Mouse (Mus musculus) limb, embryonic 10.5 days (tissue): ENCODE data around the gene Tiam2. TPM values are rescaled to one million over a fixed set of nuclear protein-coding genes. Genes with fewer than 3 reads are reported as not detected.
"Not testable (repeated sequence)": the region's sequence is repeated elsewhere in the genome, so short reads cannot be mapped to it uniquely, and the experiment has no call there.

Experiments
- DNase-seq: peaks from one replicate; pipeline ENCODE4 v3.0.0-alpha.2; 2017; ENCODE audit warnings: low spot score
- H3K27ac ChIP-seq: fragments of 300-500 bp; sonication (generic); 2 replicates; pipeline ENCODE4 v1.5.1; 2016; ENCODE audit warnings: mild to moderate bottlenecking
- H3K27me3 ChIP-seq: fragments of 300-500 bp; sonication (generic); 2 replicates; pipeline ENCODE4 v1.6.1; 2016; ENCODE audit warnings: low read depth, mild to moderate bottlenecking; ENCODE audit not compliant: poor library complexity, severe bottlenecking
- H3K36me3 ChIP-seq: fragments of 300-500 bp; sonication (generic); 2 replicates; pipeline ENCODE4 v1.6.1; 2016; ENCODE audit warnings: mild to moderate bottlenecking, moderate library complexity
- H3K4me1 ChIP-seq: fragments of 300-500 bp; sonication (generic); 2 replicates; pipeline ENCODE4 v1.6.1; 2016
- H3K4me3 ChIP-seq: fragments of 300-500 bp; sonication (generic); 2 replicates; pipeline ENCODE4 v1.5.1; 2016; ENCODE audit warnings: mild to moderate bottlenecking, moderate library complexity
- H3K9me3 ChIP-seq: fragments of 300-500 bp; sonication (generic); replicated peaks from 2 replicates; pipeline ENCODE4 v1.6.1; 2016; ENCODE audit warnings: mild to moderate bottlenecking
- WGBS: fragments of 180-500 bp; shearing (Covaris S2); methylation state at CpG from one replicate; pipeline ENCODE4 v1.1.7; 2016; 5-methylcytosine and 5-hydroxymethylcytosine counted together
- polyA plus RNA-seq: library from polyadenylated mRNA; unstranded; fragments of >200 nt; fragmentation: Nextera tagmentation; extraction: Ambion mirVana; gene quantifications from 2 replicates; pipeline ENCODE4 v1.2.1, GENCODE M21; 2016

Tiam2 gene
- polyA plus RNA-seq, 1 experiment from 2014 or later = 6.3 TPM

DNA sequence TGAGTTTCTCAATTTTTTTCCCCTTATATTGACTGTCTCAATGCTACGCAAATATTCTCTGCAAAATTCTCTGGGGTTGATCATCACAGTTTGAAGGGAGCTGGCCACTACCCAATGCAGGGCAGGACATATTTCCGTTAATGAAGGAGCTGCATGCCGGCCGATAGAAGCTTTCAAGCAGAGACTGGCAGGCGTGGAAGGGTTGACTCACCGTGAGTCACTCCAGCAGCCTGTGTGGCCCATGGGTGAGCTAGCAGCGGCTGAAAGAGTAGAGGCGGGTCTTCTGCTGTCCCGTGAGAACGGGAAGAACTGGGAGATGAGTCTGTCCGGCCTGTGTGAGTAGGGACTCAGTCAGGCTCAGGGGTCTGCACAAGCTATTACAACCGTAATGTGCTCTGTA is 23.6 kb downstream of the Tiam2 start:
- no peak overlapping the region for H3K27ac ChIP-seq
- H3K9me3 ChIP-seq = no peaks in the 10 kb centered on the region
- no peak overlapping the region for H3K4me3 ChIP-seq
- H3K27me3 ChIP-seq = no peaks in the 10 kb centered on the region
- 81% methylated on average over 12 of the region's 12 CpGs for WGBS
- H3K36me3 ChIP-seq = no peaks in the 10 kb centered on the region
- DNase-seq = no peak
- peaks cover 29% of the 10 kb centered on the region for H3K4me1 ChIP-seq

DNA sequence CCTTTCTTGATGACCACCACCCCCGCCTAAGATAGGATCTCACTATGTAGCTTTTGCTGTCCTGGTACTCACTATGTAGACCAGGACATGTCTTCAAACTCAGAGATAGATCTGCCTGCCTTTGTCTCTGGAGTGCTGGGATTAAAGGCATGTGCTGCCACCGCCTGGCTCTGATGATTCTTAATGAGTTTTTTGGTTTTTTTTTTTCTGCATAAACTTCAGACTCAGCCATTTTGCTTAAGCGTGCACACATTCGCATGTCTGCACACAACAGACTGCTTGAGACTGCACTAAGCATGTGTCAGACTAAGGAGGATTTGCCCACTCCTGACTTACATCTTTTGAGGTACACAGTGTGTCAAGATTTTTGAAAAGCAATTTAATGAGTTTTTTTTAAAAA is 24.0 kb downstream of the Tiam2 start:
- no peaks in the 10 kb centered on the region for H3K9me3 ChIP-seq

DNA sequence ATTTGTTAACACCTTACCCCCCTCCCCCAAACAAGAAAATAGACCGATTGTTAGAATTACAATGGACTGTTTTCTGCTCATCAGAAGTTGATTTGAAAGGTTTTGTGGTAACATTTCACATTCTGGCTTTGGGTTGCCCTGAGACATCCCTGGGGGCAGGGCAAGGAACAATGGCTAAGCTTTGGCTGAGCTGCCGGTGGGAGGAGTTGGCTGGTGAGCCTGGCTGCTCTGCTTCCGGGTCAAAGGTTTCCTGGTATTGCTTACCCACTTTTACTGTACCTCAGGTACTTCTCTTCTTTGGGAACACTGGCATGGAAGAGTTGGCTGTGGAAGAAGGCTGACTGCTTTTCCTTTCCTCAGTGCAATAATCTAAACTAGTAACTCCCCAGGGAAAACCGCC is 25.3 kb downstream of the Tiam2 start:
- H3K36me3 ChIP-seq = no peaks in the 10 kb centered on the region
- 79% methylated on average over 4 of the region's 4 CpGs for WGBS
- no peaks in the 10 kb centered on the region for H3K9me3 ChIP-seq
- H3K4me1 ChIP-seq = peaks cover 17% of the 10 kb centered on the region
- H3K4me3 ChIP-seq = no peak overlapping the region
- DNase-seq = no peak
- H3K27me3 ChIP-seq = no peaks in the 10 kb centered on the region
- H3K27ac ChIP-seq = no peak overlapping the region

More for the DNA sequence above, 24.0 kb downstream of the Tiam2 start:
- Histone ChIP-seq H3K4me1 (peaks cover 29% of the 10 kb centered on the region), H3K4me3 (no peak overlapping the region), H3K27ac (no peak overlapping the region), H3K36me3 (no peaks in the 10 kb centered on the region), H3K27me3 (no peaks in the 10 kb centered on the region)
- WGBS = 89% methylated on average over 4 of the region's 4 CpGs
- no peak for DNase-seq

DNA sequence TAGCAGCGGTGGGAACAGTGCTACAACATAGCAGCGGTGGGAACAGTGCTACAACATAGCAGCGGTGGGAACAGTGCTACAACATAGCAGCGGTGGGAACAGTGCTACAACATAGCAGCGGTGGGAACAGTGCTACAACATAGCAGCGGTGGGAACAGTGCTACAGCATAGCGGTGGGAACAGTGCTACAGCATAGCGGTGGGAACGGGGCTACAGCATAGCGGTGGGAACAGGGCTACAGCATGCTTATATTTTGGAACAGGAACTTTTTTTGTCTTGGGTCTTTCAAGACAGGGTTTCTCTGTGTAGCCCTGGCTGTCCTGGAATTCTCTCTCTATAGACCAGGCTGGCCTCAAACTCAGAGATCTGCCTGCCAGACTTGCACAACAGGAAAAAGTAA is 26.8 kb downstream of the Tiam2 start:
- peaks cover 19% of the 10 kb centered on the region for H3K4me1 ChIP-seq
- DNase-seq, H3K27me3 ChIP-seq, H3K27ac ChIP-seq, H3K4me3 ChIP-seq, H3K36me3 ChIP-seq, H3K9me3 ChIP-seq: not testable (repeated sequence)
- 97% methylated on average over 10 of the region's 10 CpGs for WGBS

DNA sequence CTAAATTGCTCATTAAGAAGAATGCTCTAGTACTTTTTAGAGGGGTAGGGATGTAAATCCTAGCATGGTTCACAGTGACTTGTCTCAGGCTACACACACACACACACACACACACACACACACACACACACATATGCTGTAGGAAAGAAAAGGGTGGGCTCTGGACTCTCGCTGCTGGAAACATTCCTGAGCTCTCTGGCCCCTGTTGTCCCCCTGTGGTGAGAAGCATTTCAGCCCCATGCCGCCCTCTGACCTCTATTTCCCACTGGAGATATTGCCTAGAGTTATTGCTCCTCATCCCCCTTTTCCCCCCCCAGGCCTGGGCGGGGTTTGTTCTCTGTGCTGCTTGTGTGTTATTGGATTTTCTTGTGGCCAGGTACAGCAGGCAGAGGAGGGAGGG is 28.5 kb downstream of the Tiam2 start:
- Histone ChIP-seq H3K27me3 (no peaks in the 10 kb centered on the region), H3K27ac (no peak overlapping the region), H3K36me3 (no peaks in the 10 kb centered on the region), H3K9me3 (no peaks in the 10 kb centered on the region), H3K4me1 (peaks cover 21% of the 10 kb centered on the region), H3K4me3 (no peak overlapping the region)
- DNase-seq = peak; percentile 34
- 45% methylated on average over 3 of the region's 3 CpGs for WGBS

DNA sequence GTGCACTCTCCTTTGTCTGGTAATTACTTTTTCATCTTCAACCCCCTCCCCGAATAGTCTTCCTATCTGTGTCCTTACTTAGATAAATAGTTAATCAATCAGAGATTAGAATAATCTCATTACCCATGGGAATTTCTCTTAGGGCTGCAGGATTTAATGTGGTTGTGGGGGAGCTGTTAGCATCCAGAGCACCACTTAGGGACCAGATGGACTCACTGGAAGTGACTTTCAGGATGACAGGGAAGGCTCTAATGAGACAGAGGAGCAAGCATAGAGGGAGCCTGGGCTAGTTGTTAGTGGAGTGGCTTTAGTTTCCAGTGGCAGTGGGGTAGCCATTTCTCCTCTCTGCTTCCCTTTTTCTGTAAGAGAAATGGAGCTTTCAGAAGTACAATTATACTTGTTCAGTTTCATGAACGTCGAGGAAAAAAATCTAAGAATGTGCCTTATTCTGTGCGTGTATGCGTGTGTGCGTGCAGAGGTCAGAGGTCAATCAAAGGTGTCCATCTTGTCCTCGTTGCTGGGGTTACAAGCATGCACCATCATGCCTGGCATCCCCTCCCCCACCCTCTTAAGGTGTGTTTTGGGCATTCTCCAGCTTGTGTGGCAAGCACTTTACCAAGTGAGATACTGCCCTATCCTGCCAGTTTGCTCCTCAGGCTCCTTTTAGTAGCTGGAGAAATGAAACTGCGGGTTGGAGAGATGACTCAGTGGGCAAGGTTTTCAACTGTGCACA is 30.4 kb downstream of the Tiam2 start:
- Histone ChIP-seq H3K27ac (no peak overlapping the region), H3K9me3 (no peaks in the 10 kb centered on the region), H3K4me3 (no peak overlapping the region), H3K4me1 (peaks cover 19% of the 10 kb centered on the region), H3K36me3 (no peaks in the 10 kb centered on the region), H3K27me3 (no peaks in the 10 kb centered on the region)
- no peak for DNase-seq
- 81% methylated on average over 8 of the region's 8 CpGs for WGBS

DNA sequence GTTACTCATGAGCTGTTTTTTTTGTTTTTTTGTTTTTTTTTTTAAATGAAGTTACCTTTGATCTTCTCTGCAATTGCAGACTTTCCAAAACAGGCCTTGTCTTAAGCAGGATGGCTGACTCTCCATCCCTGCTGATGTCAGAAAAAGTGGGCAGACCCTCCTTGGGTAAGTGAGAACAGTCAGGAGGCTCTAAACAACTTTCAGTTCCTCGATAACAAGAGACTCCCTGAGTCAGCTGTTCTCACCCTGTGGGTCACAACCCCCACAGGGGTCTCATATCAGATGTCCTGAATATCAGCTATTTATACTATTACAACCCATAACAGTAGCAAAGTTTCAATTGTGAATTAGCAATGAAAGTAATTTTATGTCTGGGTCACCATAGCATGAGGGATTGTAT is 33.9 kb downstream of the Tiam2 start:
- no peak for DNase-seq
- WGBS = 19% methylated on average over 1 of the region's 1 CpGs
- Histone ChIP-seq H3K27ac (no peak overlapping the region), H3K4me1 (peaks cover 8% of the 10 kb centered on the region), H3K27me3 (no peaks in the 10 kb centered on the region), H3K9me3 (no peaks in the 10 kb centered on the region), H3K4me3 (no peak overlapping the region), H3K36me3 (no peaks in the 10 kb centered on the region)

DNA sequence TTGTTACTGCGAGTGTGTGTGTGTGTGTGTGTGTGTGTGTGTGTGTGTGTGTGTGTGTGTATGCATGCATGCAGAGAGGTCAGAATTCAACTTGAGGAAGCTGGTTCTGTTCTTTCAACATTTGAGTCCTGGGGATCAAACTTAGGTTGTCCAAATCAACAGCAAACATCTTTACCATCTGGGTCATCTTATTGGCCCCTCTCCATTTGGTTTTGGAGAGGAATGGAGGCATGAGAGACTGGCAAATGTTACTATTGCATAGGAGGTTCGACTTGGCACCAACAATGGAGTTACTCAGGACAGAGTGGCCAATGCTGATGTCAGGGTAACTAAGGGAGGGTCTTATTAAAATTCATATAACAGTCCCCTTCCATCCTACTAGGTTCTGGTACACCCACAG is 35.4 kb downstream of the Tiam2 start:
- H3K4me1 ChIP-seq = 0 out of 2 replicates have a peak, but pooled peaks cover 6% of the 10 kb centered on the region
- no peak overlapping the region for H3K4me3 ChIP-seq
- H3K27ac ChIP-seq = no peak overlapping the region
- H3K9me3 ChIP-seq = no peaks in the 10 kb centered on the region
- no peak for DNase-seq
- H3K27me3 ChIP-seq = no peaks in the 10 kb centered on the region
- WGBS = 84% methylated on average over 2 of the region's 2 CpGs
- no peaks in the 10 kb centered on the region for H3K36me3 ChIP-seq

DNA sequence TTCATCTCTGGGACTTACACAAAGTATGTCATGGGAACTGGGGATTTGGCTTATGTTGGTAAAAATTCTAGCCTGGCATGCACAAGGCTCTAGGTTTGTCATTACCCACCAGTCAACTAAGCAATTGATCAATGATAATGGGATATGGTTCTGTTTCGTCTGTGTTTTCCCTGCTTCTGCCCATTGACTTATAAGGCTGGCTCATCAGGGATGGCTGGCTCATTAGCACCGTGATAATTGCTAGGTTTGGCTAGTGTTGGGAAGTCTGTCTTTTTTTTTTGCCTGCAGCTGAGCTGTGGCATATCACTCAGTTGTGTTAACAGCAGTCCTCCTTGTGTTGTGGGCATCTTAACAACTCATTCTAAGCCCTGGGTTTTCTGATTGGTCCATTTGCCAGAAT is 36.8 kb downstream of the Tiam2 start:
- Histone ChIP-seq H3K27ac (no peak overlapping the region), H3K9me3 (no peaks in the 10 kb centered on the region), H3K4me3 (no peak overlapping the region), H3K27me3 (no peaks in the 10 kb centered on the region), H3K4me1 (0 out of 2 replicates have a peak, but pooled peaks cover 2% of the 10 kb centered on the region), H3K36me3 (no peaks in the 10 kb centered on the region)
- DNase-seq = no peak
- WGBS = 70% methylated on average over 2 of the region's 2 CpGs

DNA sequence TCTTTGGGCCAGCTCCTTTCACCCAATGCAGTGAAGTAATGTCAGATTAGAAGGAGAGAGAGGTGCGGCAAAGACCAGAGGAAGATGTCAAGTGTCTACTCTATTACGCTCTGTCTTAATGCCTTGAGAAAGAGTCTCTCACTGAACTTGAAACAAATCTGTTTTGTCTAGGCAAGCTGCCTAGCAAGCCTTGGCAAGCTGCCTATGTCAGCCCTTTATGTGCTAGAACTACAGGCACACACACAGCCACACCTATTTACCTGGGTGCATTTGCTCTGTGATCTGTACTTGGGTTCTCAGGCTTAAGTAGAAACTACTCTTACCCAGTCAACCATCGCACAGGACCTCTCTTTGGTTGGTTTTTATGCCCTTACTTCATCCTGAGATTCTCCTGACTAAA is 40.4 kb downstream of the Tiam2 start:
- Histone ChIP-seq H3K4me1 (no peaks in the 10 kb centered on the region; the same call in 1 of the 2 replicates), H3K27ac (no peak overlapping the region), H3K9me3 (no peaks in the 10 kb centered on the region), H3K4me3 (no peak overlapping the region), H3K27me3 (no peaks in the 10 kb centered on the region), H3K36me3 (no peaks in the 10 kb centered on the region)
- 94% methylated on average over 3 of the region's 3 CpGs for WGBS
- no peak for DNase-seq

DNA sequence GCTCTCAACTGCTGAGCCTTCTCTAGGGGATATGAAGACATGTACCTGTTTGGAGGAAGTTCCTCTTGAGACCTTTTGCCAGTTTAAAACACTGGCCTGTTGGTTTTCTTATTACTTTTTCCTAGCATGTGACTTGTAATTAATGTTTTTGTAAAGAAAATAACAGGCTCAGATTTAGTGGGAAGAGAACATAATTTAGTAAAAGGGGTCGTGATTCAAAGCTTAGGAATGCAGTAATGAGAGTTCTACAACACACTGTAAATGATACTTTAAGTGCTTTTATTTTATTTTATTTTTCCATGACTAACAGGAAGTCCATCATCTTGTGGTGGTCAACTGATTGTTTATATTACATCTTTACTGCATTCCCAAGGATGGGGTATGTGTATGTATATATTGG is 42.0 kb downstream of the Tiam2 start:
- no peak for DNase-seq
- no peak overlapping the region for H3K4me3 ChIP-seq
- no peaks in the 10 kb centered on the region; the same call in 1 of the 2 replicates for H3K4me1 ChIP-seq
- H3K27me3 ChIP-seq = no peaks in the 10 kb centered on the region
- 78% methylated on average over 1 of the region's 1 CpGs for WGBS
- H3K27ac ChIP-seq = no peak overlapping the region
- no peaks in the 10 kb centered on the region for H3K9me3 ChIP-seq
- H3K36me3 ChIP-seq = no peaks in the 10 kb centered on the region

DNA sequence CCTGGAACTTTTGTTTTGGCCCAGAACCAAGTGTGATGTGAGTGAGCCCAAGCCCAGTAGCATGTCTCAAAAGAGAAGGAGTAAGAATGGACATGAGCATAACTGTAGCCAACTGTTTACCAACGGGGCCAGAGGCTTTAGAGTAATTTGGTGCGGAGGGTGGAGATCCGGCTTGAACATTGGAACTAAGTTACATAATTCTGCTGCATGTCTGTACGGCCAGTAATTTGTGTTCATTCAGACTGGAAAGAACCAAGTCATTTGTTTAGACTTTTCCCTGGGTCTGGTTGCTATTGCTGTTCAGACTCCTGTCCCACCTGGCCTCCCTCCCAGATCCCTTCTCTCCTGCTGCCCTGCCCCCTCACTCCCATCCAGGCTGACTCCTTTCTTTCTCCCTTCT is 43.3 kb downstream of the Tiam2 start:
- 91% methylated on average over 4 of the region's 4 CpGs for WGBS
- Histone ChIP-seq H3K27ac (no peak overlapping the region), H3K9me3 (no peaks in the 10 kb centered on the region), H3K36me3 (no peaks in the 10 kb centered on the region), H3K27me3 (no peaks in the 10 kb centered on the region), H3K4me1 (no peaks in the 10 kb centered on the region; the same call in 1 of the 2 replicates), H3K4me3 (no peak overlapping the region)
- DNase-seq = no peak

DNA sequence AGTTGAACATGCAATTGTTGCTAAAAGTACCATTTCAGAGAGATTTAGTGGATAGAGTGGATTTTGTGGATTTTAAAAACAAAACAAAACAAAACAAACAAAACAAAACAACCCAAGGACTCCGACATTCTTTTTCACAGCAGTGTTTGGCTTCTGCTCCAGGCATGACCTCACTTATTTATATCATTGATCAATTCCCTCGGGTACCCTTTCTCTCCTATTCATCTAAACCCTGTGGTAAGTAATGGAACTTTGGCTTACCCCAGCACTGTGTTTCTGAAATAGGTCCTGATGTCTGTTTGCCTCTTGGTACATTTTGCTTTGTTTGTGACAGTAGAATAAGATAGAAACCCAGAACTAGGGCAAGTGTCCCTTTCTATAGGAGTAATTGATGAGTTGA is 52.2 kb downstream of the Tiam2 start:
- no peaks in the 10 kb centered on the region for H3K36me3 ChIP-seq
- H3K4me1 ChIP-seq = no peaks in the 10 kb centered on the region
- no peaks in the 10 kb centered on the region for H3K27me3 ChIP-seq
- WGBS = 69% methylated on average over 2 of the region's 2 CpGs
- no peaks in the 10 kb centered on the region for H3K9me3 ChIP-seq
- no peak for DNase-seq
- no peak overlapping the region for H3K27ac ChIP-seq
- H3K4me3 ChIP-seq = no peak overlapping the region
